Mouse (Mus musculus) G1E (cell line): ENCODE data around the gene Tmem94. TPM values are rescaled to one million over a fixed set of nuclear protein-coding genes. Genes with fewer than 3 reads are reported as not detected.
A peak's percentile ranks its signal among the peaks of the same experiment; 100 is the strongest.

Source experiments
- ATAC-seq: 2 replicates; pipeline ENCODE4 v1.8.0; 2016; ENCODE audit warnings: mild to moderate bottlenecking; ENCODE audit not compliant: insufficient number of reproducible peaks, poor library complexity, low FRiP score, severe bottlenecking; ENCODE audit errors: extremely low read depth
- DNase-seq: peaks from one replicate; pipeline ENCODE4 v3.0.0; 2012; ENCODE audit warnings: low spot score
- H3K27me3 ChIP-seq: 2 replicates; pipeline ENCODE4 v1.6.1; 2012; ENCODE audit warnings: mild to moderate bottlenecking, low read length, inconsistent platforms; ENCODE audit not compliant: insufficient read depth
- H3K36me3 ChIP-seq: replicated peaks from 2 replicates; pipeline ENCODE3; 2012; ENCODE audit warnings: mild to moderate bottlenecking, inconsistent platforms
- H3K4me1 ChIP-seq: 2 replicates; pipeline ENCODE4 v1.6.1; 2012; ENCODE audit warnings: low read depth, low read length, inconsistent platforms, mixed read lengths; ENCODE audit not compliant: insufficient read depth
- H3K4me3 ChIP-seq: 2 replicates; pipeline ENCODE4 v1.5.1; 2012; ENCODE audit warnings: low read depth, mild to moderate bottlenecking, inconsistent platforms, low read length, moderate library complexity, mixed read lengths
- H3K9me3 ChIP-seq: replicated peaks from 2 replicates; pipeline ENCODE4 v1.6.1; 2012; ENCODE audit warnings: inconsistent platforms
- CTCF ChIP-seq: IDR thresholded peaks from 2 replicates; pipeline ENCODE4 v1.5.1; 2012; ENCODE audit warnings: low read depth, low read length, inconsistent platforms, mixed read lengths
- GATA1 ChIP-seq: IDR thresholded peaks from 2 replicates; pipeline ENCODE4 v1.6.1; 2012; ENCODE audit warnings: borderline replicate concordance, low read length, inconsistent platforms, mixed read lengths
- GATA2 ChIP-seq: IDR thresholded peaks from 2 replicates; pipeline ENCODE4 v1.6.1; 2012; ENCODE audit warnings: low read depth, low read length, inconsistent platforms, borderline replicate concordance
- POLR2AphosphoS5 ChIP-seq: IDR thresholded peaks from 2 replicates; pipeline ENCODE4 v1.6.1; 2012; ENCODE audit warnings: low read depth, low read length, inconsistent platforms; ENCODE audit not compliant: insufficient replicate concordance
- TAL1 ChIP-seq: conservative IDR thresholded peaks from 2 replicates; pipeline ENCODE4 v1.6.1; 2012; ENCODE audit warnings: low read depth, low read length, inconsistent platforms, mixed read lengths
- polyA plus RNA-seq: library from polyadenylated mRNA; stranded (reverse); fragments of >175 nt; gene quantifications from 2 replicates; pipeline ENCODE4 v1.2.3, GENCODE M21; 2012
- total RNA-seq, 2 experiments: library from RNA; stranded (forward) in 1 of 2; stranded (reverse) in 1 of 2; fragments of 200-1000 nt in 1 of 2; fragments of >200 nt in 1 of 2; fragmentation: Nextera tagmentation in 1 of 2; gene quantifications; 2 replicates each; pipeline ENCODE4 v1.2.3; 2014 to 2017

Gene Tmem94
- total and polyA plus RNA-seq, 3 experiments, result 18.1 to 67.9 (median 53.1) TPM

DNA sequence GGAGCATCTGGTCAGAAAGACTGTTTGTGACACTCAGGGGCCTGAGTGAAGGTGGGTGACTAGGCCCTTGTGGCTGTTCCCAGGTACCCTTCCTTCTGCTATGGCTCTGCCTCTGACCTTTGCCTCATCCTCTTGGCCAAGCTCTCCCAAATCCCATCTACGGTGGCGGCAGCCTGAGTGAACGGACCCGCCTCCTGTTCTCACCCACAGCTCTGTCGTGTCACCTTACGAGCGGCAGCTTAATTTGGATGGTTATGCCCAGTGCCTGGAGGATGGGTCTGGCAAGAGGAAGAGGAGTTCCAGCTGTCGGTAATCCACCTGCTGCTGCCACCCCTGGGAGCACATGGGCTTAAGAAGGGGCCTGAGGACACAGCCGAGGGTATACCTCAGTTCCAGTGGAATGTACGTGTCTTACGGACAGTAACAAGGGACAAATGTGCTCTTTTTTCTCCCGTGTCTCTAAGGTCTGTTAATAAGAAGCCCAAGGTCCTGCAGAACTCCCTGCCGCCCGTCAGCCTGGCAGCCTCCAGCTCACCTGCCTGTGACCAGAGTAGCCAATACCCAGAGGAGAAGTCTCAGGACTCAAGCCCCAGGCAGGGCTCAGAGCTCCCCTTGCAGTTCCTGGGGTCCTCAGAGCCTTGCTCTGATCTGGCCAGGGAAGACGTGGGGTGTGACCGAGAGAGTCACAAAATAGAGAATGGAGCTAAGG lies 54.8 kb downstream of the Tmem94 start:
- TF ChIP-seq GATA2 (no peak), CTCF (no peak), POLR2AphosphoS5 (no peak), TAL1 (no peak), GATA1 (no peak)

DNA sequence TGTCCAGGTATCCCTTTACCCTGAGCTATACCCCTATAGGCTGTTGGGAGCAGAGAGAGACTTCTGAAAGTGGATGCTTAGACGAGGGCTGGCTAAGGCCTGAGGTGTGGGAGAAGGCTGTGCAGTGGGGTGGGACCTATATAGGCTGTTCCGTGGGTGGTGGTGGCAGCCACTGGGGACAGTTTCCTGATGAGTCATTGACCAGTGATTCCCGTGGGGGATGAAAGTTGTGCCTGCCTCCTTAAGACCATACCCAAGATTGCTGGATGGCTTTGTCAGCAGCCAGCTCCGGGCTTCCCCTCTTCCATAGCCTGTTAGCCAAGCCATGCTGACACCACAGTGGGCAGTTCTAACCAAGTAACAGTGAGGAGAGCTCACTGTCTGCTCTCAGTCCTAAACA lies 55.8 kb downstream of the Tmem94 start:
- H3K4me3 ChIP-seq, result no peak overlapping the region
- DNase-seq (no peak), ATAC-seq (no peak)
- H3K36me3 ChIP-seq, result peaks cover 65% of the 10 kb centered on the region
- no peak for TF ChIP-seq POLR2AphosphoS5
- no peaks in the 10 kb centered on the region for H3K9me3 ChIP-seq
- no peaks in the 10 kb centered on the region for H3K27me3 ChIP-seq
- peaks cover 30% of the 10 kb centered on the region for H3K4me1 ChIP-seq

More for the DNA sequence above, 54.8 kb downstream of the Tmem94 start:
- Histone ChIP-seq H3K4me3 (no peak overlapping the region), H3K36me3 (peaks cover 71% of the 10 kb centered on the region), H3K9me3 (no peaks in the 10 kb centered on the region), H3K4me1 (peaks cover 39% of the 10 kb centered on the region), H3K27me3 (no peaks in the 10 kb centered on the region)
- DNase-seq (no peak), ATAC-seq (no peak)

DNA sequence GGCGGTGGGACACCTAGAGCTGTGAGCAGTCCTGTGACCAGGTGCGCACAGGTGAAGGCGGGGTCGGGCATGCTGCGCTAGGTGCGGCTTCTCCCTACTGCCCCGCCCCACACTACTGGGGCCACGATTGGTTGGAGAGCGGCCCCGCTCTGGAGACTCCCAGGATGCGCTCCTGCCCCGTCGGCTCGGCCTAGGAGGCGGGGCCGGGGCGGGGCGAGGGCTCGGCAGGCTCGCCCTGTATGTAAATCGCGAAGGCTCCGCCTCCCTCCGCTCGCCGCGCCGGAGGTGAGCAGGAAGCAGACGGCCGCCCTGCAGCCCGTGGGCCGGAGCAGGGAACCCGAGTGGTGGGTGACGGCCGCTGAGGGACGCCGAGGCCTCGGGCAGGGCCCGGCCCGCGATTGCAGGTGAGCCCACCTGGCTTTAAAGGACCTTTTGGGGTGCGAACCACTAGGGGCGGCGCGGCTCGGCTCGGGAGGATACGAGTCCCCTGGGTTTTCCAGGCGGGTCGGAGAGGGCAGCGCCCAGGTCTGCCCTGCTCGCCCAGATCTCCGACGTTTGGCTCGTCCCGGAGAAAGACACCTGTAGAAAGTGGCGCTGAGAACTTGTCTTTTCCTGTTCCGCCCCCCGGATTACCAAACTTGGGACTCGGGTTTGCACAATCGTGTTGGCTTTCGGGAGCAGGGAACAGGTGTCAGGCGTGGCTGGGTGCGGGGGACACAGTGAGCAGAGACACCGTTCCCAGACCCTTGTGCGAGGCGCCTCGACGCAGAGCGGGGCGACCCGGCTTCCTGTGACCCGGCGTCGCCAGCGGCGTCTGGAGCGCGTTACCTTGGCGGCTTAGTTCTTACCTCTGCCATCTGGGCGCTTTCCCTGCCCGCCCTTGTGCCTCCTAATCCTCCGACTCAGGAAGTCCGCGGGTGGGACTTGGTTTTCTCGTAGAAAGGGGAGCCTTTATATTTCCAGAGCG lies 58.8 kb downstream of the Tmem94 start, which contains the start of gene Llgl2:
Llgl2 (plus strand) TSS at position 276 of the 967 bp plus-strand sequence.
- peaks cover 56% of the 10 kb centered on the region for H3K36me3 ChIP-seq
- H3K9me3 ChIP-seq, result no peaks in the 10 kb centered on the region
- peaks cover 3% of the 10 kb centered on the region; the same call in 1 of the 2 replicates for H3K27me3 ChIP-seq
- H3K4me3 ChIP-seq, result peak within 1 kb of the TSS; percentile 79
- DNase-seq (peak; percentile 97), ATAC-seq (peak; percentile 79)
- TF ChIP-seq GATA1 (no peak), TAL1 (no peak), GATA2 (no peak), CTCF (no peak), POLR2AphosphoS5 (no peak)
- peaks cover 41% of the 10 kb centered on the region for H3K4me1 ChIP-seq

DNA sequence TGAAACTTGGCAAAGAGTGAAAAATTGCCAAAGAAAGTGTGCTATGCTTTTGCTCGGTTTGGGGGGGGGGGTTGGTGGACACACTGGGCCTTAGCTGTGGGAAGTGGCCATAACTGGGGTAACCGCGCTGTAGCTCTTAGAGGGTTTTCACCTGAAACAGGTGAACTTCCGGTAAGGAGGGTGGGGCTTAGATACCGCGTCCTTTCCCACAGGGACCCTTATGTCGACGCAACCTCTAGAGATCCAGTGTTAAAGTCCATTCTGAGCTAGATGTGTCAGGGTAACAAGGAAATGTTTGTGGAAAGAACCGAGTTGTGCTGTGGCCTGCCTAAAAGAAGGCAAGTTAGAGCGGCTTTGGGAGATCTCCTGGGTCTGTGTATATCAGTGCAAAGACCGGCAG lies 59.6 kb downstream of the Tmem94 start:
- Histone ChIP-seq H3K4me3 (peak overlapping the region; percentile 79), H3K9me3 (no peaks in the 10 kb centered on the region), H3K27me3 (peaks cover 3% of the 10 kb centered on the region; the same call in 1 of the 2 replicates), H3K36me3 (peaks cover 57% of the 10 kb centered on the region), H3K4me1 (peaks cover 48% of the 10 kb centered on the region)
- DNase-seq (no peak), ATAC-seq (no peak)
- TF ChIP-seq GATA1 (no peak), POLR2AphosphoS5 (no peak), TAL1 (no peak)

DNA sequence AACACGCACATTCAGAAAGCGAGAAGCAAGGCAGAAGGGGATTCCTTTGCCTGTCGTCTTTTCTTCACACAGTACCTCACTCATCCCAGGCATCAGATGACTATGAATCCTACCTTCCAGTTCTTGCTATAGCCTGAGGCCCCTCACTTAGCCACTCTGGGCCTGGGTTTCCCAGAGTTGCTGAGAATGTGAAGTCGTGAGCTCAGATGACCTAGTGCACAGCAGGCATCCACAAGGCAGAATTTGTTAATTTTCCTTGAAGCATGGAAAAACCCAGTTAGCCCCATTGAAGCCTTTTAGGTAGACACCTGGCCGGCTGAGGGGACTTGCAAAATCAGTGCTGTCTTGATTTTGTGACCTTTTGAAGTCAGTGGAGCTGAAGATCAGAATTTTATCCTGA lies 61.3 kb downstream of the Tmem94 start:
- no peak for DNase-seq
- Histone ChIP-seq H3K36me3 (peaks cover 51% of the 10 kb centered on the region), H3K4me1 (peaks cover 54% of the 10 kb centered on the region), H3K27me3 (peaks cover 9% of the 10 kb centered on the region; the same call in 1 of the 2 replicates), H3K4me3 (no peak overlapping the region), H3K9me3 (no peaks in the 10 kb centered on the region)
- no peak for ATAC-seq
- no peak for TF ChIP-seq CTCF
- no peak for TF ChIP-seq GATA1
- TF ChIP-seq GATA2, result no peak
- no peak for TF ChIP-seq POLR2AphosphoS5
- no peak for TF ChIP-seq TAL1

DNA sequence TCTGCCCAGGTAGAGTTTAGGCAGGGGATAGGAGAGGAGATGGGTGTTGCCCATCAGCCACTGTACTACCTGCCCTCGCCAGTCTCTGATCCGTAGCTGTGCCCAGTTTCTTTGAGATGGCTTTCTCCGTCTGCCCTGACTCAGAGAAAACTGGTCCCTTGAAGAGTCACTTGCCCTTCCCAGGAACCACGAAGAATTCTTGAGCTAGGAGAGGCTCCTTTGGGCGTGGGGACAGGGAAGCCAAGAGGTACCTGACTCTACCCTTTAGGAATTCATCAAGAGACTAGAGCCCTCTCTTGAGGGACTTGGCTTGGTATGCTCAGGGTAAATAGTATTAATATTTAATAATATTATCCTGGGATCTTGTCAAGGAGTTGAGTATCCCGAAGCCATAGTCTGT lies 62.4 kb downstream of the Tmem94 start:
- Histone ChIP-seq H3K9me3 (no peaks in the 10 kb centered on the region), H3K4me1 (peaks cover 66% of the 10 kb centered on the region), H3K27me3 (peaks cover 9% of the 10 kb centered on the region; the same call in 1 of the 2 replicates), H3K4me3 (no peak overlapping the region), H3K36me3 (peaks cover 45% of the 10 kb centered on the region)
- DNase-seq (no peak), ATAC-seq (no peak)
- TF ChIP-seq CTCF (no peak), TAL1 (no peak), GATA1 (no peak), POLR2AphosphoS5 (no peak), GATA2 (no peak)
